Comparison of ENCODE assay signal across 33 mouse cellular contexts in genomic region chr6:120612346-120612745, GRCm38 (mm10). TPM values are rescaled to one million over a fixed set of nuclear protein-coding genes. Genes with fewer than 3 reads are reported as not detected.
"Had no signal": no experiment of that assay in that cellular context is flagged by ENCODE, and none has a peak within 500 bp of the region (broad histone marks: within the 10 kb centered on the region; RNA-seq: fewer than 3 reads in every experiment).

No protein-coding gene starts in this region.

- H3K9ac ChIP-seq: limb, embryonic 12.5 days; limb, embryonic 13.5 days; limb, embryonic 15.5 days; liver, embryonic 13.5 days; liver, embryonic 14.5 days; liver, embryonic 15.5 days; liver, postnatal 0 days; lung, embryonic 14.5 days; lung, embryonic 15.5 days; midbrain, embryonic 12.5 days; midbrain, embryonic 13.5 days; midbrain, embryonic 15.5 days; neural tube, embryonic 12.5 days; neural tube, embryonic 13.5 days had no signal

- H3K27ac ChIP-seq: limb, embryonic 10.5 days; limb, embryonic 12.5 days; limb, embryonic 13.5 days; limb, embryonic 15.5 days; liver, embryonic 14.5 days; liver, embryonic 15.5 days; lung, embryonic 15.5 days; macrophage; midbrain, embryonic 10.5 days; midbrain, embryonic 12.5 days; midbrain, embryonic 13.5 days; midbrain, embryonic 15.5 days; neural tube, embryonic 12.5 days; neural tube, embryonic 13.5 days had no signal

- ATAC-seq: liver, embryonic 12.5 days; liver, postnatal 0 days; lung, postnatal 0 days; midbrain, embryonic 13.5 days; midbrain, embryonic 15.5 days; midbrain, embryonic 16.5 days had no signal

- H3K36me3 ChIP-seq: limb, embryonic 10.5 days; limb, embryonic 12.5 days; limb, embryonic 13.5 days; limb, embryonic 15.5 days; liver, embryonic 12.5 days; liver, embryonic 13.5 days; liver, embryonic 15.5 days; lung, embryonic 15.5 days; midbrain, embryonic 10.5 days; midbrain, embryonic 12.5 days; midbrain, embryonic 13.5 days; midbrain, embryonic 15.5 days; neural tube, embryonic 12.5 days; neural tube, embryonic 13.5 days had no signal

- DNase-seq: left cerebral cortex, postnatal 4 days; liver; liver, embryonic 13.5 days; liver, postnatal 0 days; lung, adult 18-20 months; lung, adult 2 months; lung, embryonic 14.5 days; lung, postnatal 10 days; lung, postnatal 14 days; lung, postnatal 36 days; lung, postnatal 4 days; midbrain, embryonic 14.5 days had no signal

- H3K9me3 ChIP-seq: limb, embryonic 10.5 days; limb, embryonic 12.5 days; limb, embryonic 13.5 days; limb, embryonic 15.5 days; liver, embryonic 12.5 days; liver, embryonic 13.5 days; liver, embryonic 15.5 days; lung, embryonic 15.5 days; megakaryocyte, embryonic 14.5 days; midbrain, embryonic 10.5 days; midbrain, embryonic 12.5 days; midbrain, embryonic 13.5 days; midbrain, embryonic 15.5 days; neural tube, embryonic 12.5 days; neural tube, embryonic 13.5 days had no signal

- H3K27me3 ChIP-seq: limb, embryonic 13.5 days; limb, embryonic 15.5 days; liver, embryonic 12.5 days; liver, embryonic 13.5 days; liver, embryonic 15.5 days; lung, embryonic 15.5 days; midbrain, embryonic 12.5 days; midbrain, embryonic 13.5 days; midbrain, embryonic 15.5 days; neural tube, embryonic 12.5 days; neural tube, embryonic 13.5 days had no signal

- H3K4me3 ChIP-seq: limb, embryonic 10.5 days; limb, embryonic 12.5 days; limb, embryonic 13.5 days; limb, embryonic 15.5 days; liver, embryonic 12.5 days; liver, embryonic 13.5 days; liver, embryonic 15.5 days; lung, embryonic 15.5 days; megakaryocyte, embryonic 14.5 days; midbrain, embryonic 10.5 days; midbrain, embryonic 12.5 days; midbrain, embryonic 13.5 days; midbrain, embryonic 15.5 days; myocyte; neural tube, embryonic 12.5 days; neural tube, embryonic 13.5 days had no signal

- H3K4me1 ChIP-seq: limb, embryonic 10.5 days; limb, embryonic 12.5 days; limb, embryonic 13.5 days; limb, embryonic 15.5 days; lung, embryonic 15.5 days; megakaryocyte, embryonic 14.5 days; midbrain, embryonic 10.5 days; midbrain, embryonic 12.5 days; midbrain, embryonic 13.5 days; midbrain, embryonic 15.5 days; neural tube, embryonic 12.5 days; neural tube, embryonic 13.5 days had no signal

- H3K4me2 ChIP-seq: limb, embryonic 12.5 days; limb, embryonic 13.5 days; limb, embryonic 15.5 days; liver, embryonic 11.5 days; liver, embryonic 12.5 days; liver, embryonic 13.5 days; liver, embryonic 15.5 days; lung, embryonic 14.5 days; lung, embryonic 15.5 days; midbrain, embryonic 11.5 days; midbrain, embryonic 12.5 days; midbrain, embryonic 13.5 days; midbrain, embryonic 15.5 days; neural tube, embryonic 12.5 days; neural tube, embryonic 13.5 days had no signal

RNA-seq across cellular contexts. Expression of gene Cecr2, which starts 53.8 kb away (rescaled TPM):
- polyA plus RNA-seq: macrophage had no signal
